ENCODE assay signal across 17 mouse cellular contexts in genomic region chr11:96886942-96887546, GRCm38 (mm10). TPM values are rescaled to one million over a fixed set of nuclear protein-coding genes. Genes with fewer than 3 reads are reported as not detected.
DNase-seq lines count a peak whose midpoint lies in the region; ATAC-seq and TF ChIP-seq lines count a peak whose summit lies in the region.
"Had no signal": no experiment of that assay in that cellular context is flagged by ENCODE, and none has a peak within 500 bp of the region (broad histone marks: within the 10 kb centered on the region; RNA-seq: fewer than 3 reads in every experiment).

No protein-coding gene starts in this region.

- H3K4me1 ChIP-seq in cerebellum, adult 2 months (ENCODE audit: control insufficient read depth, insufficient read depth, low read length) = peaks cover 25% of the 10 kb centered on the region
- H3K4me1 ChIP-seq in hindbrain, embryonic 15.5 days (replicated peaks) = peaks cover 24% of the 10 kb centered on the region
- no peaks in the 10 kb centered on the region for H3K4me1 ChIP-seq in stomach, embryonic 16.5 days (ENCODE audit: control insufficient read depth, insufficient read depth, low read length)

- H3K9ac ChIP-seq in hindbrain, embryonic 15.5 days = no peak overlapping the region
- no peak overlapping the region for H3K9ac ChIP-seq in stomach, embryonic 16.5 days (ENCODE audit: low read length)
- H3K9ac ChIP-seq: liver, embryonic 12.5 days had no signal

- 23% methylated on average over 8 of the region's 8 CpGs for WGBS in cerebellum, adult 2 months
- WGBS in hindbrain, embryonic 15.5 days = 74% methylated on average over 8 of the region's 8 CpGs
- 76% methylated on average over 8 of the region's 8 CpGs for WGBS in stomach, embryonic 16.5 days

- H3K27me3 ChIP-seq in cerebellum, adult 2 months (ENCODE audit: control insufficient read depth, insufficient read depth, low read length) = no peaks in the 10 kb centered on the region
- H3K27me3 ChIP-seq in hindbrain, embryonic 15.5 days = no peaks in the 10 kb centered on the region
- no peaks in the 10 kb centered on the region for H3K27me3 ChIP-seq in stomach, embryonic 16.5 days (ENCODE audit: control insufficient read depth, insufficient read depth, low read length)
- H3K27me3 ChIP-seq: Patski had no signal

- no peak overlapping the region for H3K4me2 ChIP-seq in hindbrain, embryonic 15.5 days
- H3K4me2 ChIP-seq in stomach, embryonic 16.5 days (ENCODE audit: low read depth, low read length) = no peak overlapping the region
- H3K4me2 ChIP-seq: liver, embryonic 12.5 days had no signal

- peak; percentile 41 to 58 for DNase-seq in cerebellum, adult 2 months
- DNase-seq in cerebellum, adult 9-10 months = no peak
- DNase-seq in thymus, postnatal 0 days (ENCODE audit: low spot score) = peak; percentile 14
- DNase-seq in thymus, postnatal 10 days (ENCODE audit: low spot score in 2 of 2) = no peak
- DNase-seq in Muller cell, postnatal 12 days (ENCODE audit: inconsistent ontology term) = no peak
- DNase-seq in adrenal gland, adult 2 months = no peak
- DNase-seq: adrenal gland, postnatal 25 days; heart, postnatal 36 days; spleen, adult 18-20 months; thymus, adult 2 months had no signal

- no peak for TF ChIP-seq CTCF in cerebellum, adult 2 months (IDR thresholded peaks at IDR 0.05; ENCODE audit: borderline replicate concordance, insufficient read depth, low read depth, low read length)

- H3K27ac ChIP-seq in cerebellum, adult 2 months (ENCODE audit: insufficient read depth, low read length) = no peak overlapping the region
- H3K27ac ChIP-seq in hindbrain, embryonic 15.5 days (replicated peaks) = peak overlapping the region; percentile 73; the same call in 1 of the 2 replicates
- H3K27ac ChIP-seq in stomach, embryonic 16.5 days (ENCODE audit: low read length) = peak overlapping the region; percentile 29; the same call in 1 of the 2 replicates
- H3K27ac ChIP-seq: kidney, postnatal 0 days; liver, embryonic 12.5 days; macrophage had no signal

- H3K36me3 ChIP-seq in hindbrain, embryonic 15.5 days = no peaks in the 10 kb centered on the region
- H3K36me3 ChIP-seq in stomach, embryonic 16.5 days (ENCODE audit: control insufficient read depth, insufficient read depth, low read length) = no peaks in the 10 kb centered on the region
- H3K36me3 ChIP-seq: liver, embryonic 12.5 days had no signal

- ATAC-seq in hindbrain, embryonic 15.5 days (ENCODE audit: low FRiP score, low read depth) = no peak
- ATAC-seq in stomach, embryonic 16.5 days (ENCODE audit: insufficient read depth, low FRiP score) = no peak
- ATAC-seq: liver, embryonic 12.5 days; Patski had no signal

- no peak for TF ChIP-seq POLR2A in cerebellum, adult 2 months (IDR thresholded peaks at IDR 0.05; ENCODE audit: borderline replicate concordance, insufficient read depth, low read length)

- H3K9me3 ChIP-seq in hindbrain, embryonic 15.5 days = no peaks in the 10 kb centered on the region
- H3K9me3 ChIP-seq in stomach, embryonic 16.5 days (replicated peaks; ENCODE audit: control insufficient read depth, low read length) = no peaks in the 10 kb centered on the region
- H3K9me3 ChIP-seq: liver, embryonic 12.5 days had no signal

- no peak overlapping the region for H3K4me3 ChIP-seq in cerebellum, adult 2 months (replicated peaks; ENCODE audit: insufficient read depth, low read depth, low read length)
- H3K4me3 ChIP-seq in hindbrain, embryonic 15.5 days = no peak overlapping the region
- no peak overlapping the region for H3K4me3 ChIP-seq in stomach, embryonic 16.5 days (replicated peaks; ENCODE audit: low read length)
- H3K4me3 ChIP-seq: liver, embryonic 12.5 days had no signal

RNA-seq across cellular contexts. Expression of gene Cdk5rap3, which starts 29.3 kb away (rescaled TPM):
- polyA plus RNA-seq in cerebellum, adult 2 months (2012; rRNA removed) = 40.7 and 41.2 TPM in 2 replicates
- polyA plus RNA-seq in thymus, postnatal 0 days (2015; fragmentation: Nextera tagmentation; extraction: Ambion mirVana) = 105 and 116 TPM in 2 replicates
- polyA plus RNA-seq in hindbrain, embryonic 15.5 days (2015; fragmentation: Nextera tagmentation; extraction: Ambion mirVana) = 81.6 and 82.8 TPM in 2 replicates
- 68.7 and 75.0 TPM in 2 replicates for polyA plus RNA-seq in stomach, embryonic 16.5 days (2015; fragmentation: Nextera tagmentation; extraction: Ambion mirVana)
- 10 to 100 TPM; 39.8 to 52.9 TPM for total RNA-seq in adrenal gland, adult 2 months (2021)
- polyA plus RNA-seq in adrenal gland, adult 2 months (2012; rRNA removed) = 32.8 and 35.4 TPM in 2 replicates

RNA-seq across cellular contexts. Expression of gene Copz2, which starts 37.4 kb away (rescaled TPM):
- polyA plus RNA-seq in cerebellum, adult 2 months (2012; rRNA removed) = 9.5 and 10.9 TPM in 2 replicates
- 55.8 and 60.7 TPM in 2 replicates for polyA plus RNA-seq in thymus, postnatal 0 days (2015; fragmentation: Nextera tagmentation; extraction: Ambion mirVana)
- 21.9 and 25.9 TPM in 2 replicates for polyA plus RNA-seq in hindbrain, embryonic 15.5 days (2015; fragmentation: Nextera tagmentation; extraction: Ambion mirVana)
- polyA plus RNA-seq in stomach, embryonic 16.5 days (2015; fragmentation: Nextera tagmentation; extraction: Ambion mirVana) = 124 and 136 TPM in 2 replicates
- 10 to 100 TPM; 57.1 to 76.8 TPM for total RNA-seq in adrenal gland, adult 2 months (2021)
- 90.7 and 107 TPM in 2 replicates for polyA plus RNA-seq in adrenal gland, adult 2 months (2012; rRNA removed)

RNA-seq across cellular contexts. Expression of gene Prr15l, which starts 40.9 kb away (rescaled TPM):
- polyA plus RNA-seq in cerebellum, adult 2 months (2012; rRNA removed) = not detected in 2 replicates
- polyA plus RNA-seq in thymus, postnatal 0 days (2015; fragmentation: Nextera tagmentation; extraction: Ambion mirVana) = 1.0 and 1.5 TPM in 2 replicates
- polyA plus RNA-seq in hindbrain, embryonic 15.5 days (2015; fragmentation: Nextera tagmentation; extraction: Ambion mirVana) = 0.35 and 0.41 TPM in 2 replicates
- 70.8 and 81.7 TPM in 2 replicates for polyA plus RNA-seq in stomach, embryonic 16.5 days (2015; fragmentation: Nextera tagmentation; extraction: Ambion mirVana)
- under 1 TPM; 0.52 to 0.66 TPM for total RNA-seq in adrenal gland, adult 2 months (2021)
- not detected in 2 replicates for polyA plus RNA-seq in adrenal gland, adult 2 months (2012; rRNA removed)
- total RNA-seq: left cerebral cortex, adult 18-20 months had no signal
- polyA plus RNA-seq: macrophage had no signal

RNA-seq across cellular contexts. Expression of gene Pnpo, which starts 56.7 kb away (rescaled TPM):
- 55.4 and 59.5 TPM in 2 replicates for polyA plus RNA-seq in cerebellum, adult 2 months (2012; rRNA removed)
- polyA plus RNA-seq in thymus, postnatal 0 days (2015; fragmentation: Nextera tagmentation; extraction: Ambion mirVana) = 39.0 and 39.5 TPM in 2 replicates
- 30.4 and 32.5 TPM in 2 replicates for polyA plus RNA-seq in hindbrain, embryonic 15.5 days (2015; fragmentation: Nextera tagmentation; extraction: Ambion mirVana)
- polyA plus RNA-seq in stomach, embryonic 16.5 days (2015; fragmentation: Nextera tagmentation; extraction: Ambion mirVana) = 70.7 and 76.8 TPM in 2 replicates
- 10 to 100 TPM; 29.3 to 37.4 TPM for total RNA-seq in adrenal gland, adult 2 months (2021)
- polyA plus RNA-seq in adrenal gland, adult 2 months (2012; rRNA removed) = 43.0 and 52.9 TPM in 2 replicates

RNA-seq across cellular contexts. Expression of gene Nfe2l1, which starts 57.3 kb away (rescaled TPM):
- 183 and 215 TPM in 2 replicates for polyA plus RNA-seq in cerebellum, adult 2 months (2012; rRNA removed)
- polyA plus RNA-seq in thymus, postnatal 0 days (2015; fragmentation: Nextera tagmentation; extraction: Ambion mirVana) = 34.9 and 40.6 TPM in 2 replicates
- 74.3 and 80.5 TPM in 2 replicates for polyA plus RNA-seq in hindbrain, embryonic 15.5 days (2015; fragmentation: Nextera tagmentation; extraction: Ambion mirVana)
- polyA plus RNA-seq in stomach, embryonic 16.5 days (2015; fragmentation: Nextera tagmentation; extraction: Ambion mirVana) = 64.8 and 65.7 TPM in 2 replicates
- total RNA-seq in adrenal gland, adult 2 months (2021) = 100 to 1,000 TPM; 497 to 817 TPM
- 504 and 806 TPM in 2 replicates for polyA plus RNA-seq in adrenal gland, adult 2 months (2012; rRNA removed)

Comparison
In these comparisons a context has a peak if more than half of its experiments do, and no peak if none do; other contexts are left out.
1. DNase-seq: peak in cerebellum, adult 2 months (2 of 2) and thymus, postnatal 0 days (single experiment); none in cerebellum, adult 9-10 months (single experiment), thymus, postnatal 10 days (0 of 2), Muller cell, postnatal 12 days (single experiment) and adrenal gland, adult 2 months (single experiment).
2. RNA of gene Prr15l, which starts 40.9 kb away (polyA plus RNA-seq): 70.8 to 81.7 TPM in stomach, embryonic 16.5 days; 1.0 to 1.5 TPM in thymus, postnatal 0 days, 0.35 to 0.41 TPM in hindbrain, embryonic 15.5 days, not detected in cerebellum, adult 2 months and not detected in adrenal gland, adult 2 months; every median in the first group is over 10 times any median in the second.